Mouse (Mus musculus) right cerebral cortex, adult 18-20 months (tissue): Measurements from ENCODE around the gene Abhd16a.
A peak's percentile ranks its signal among the peaks of the same experiment; 100 is the strongest.

Source experiments
- DNase-seq: peaks from one replicate; pipeline ENCODE4 v3.0.0; 2022; ENCODE audit warnings: mixed read lengths

The Abhd16a gene

GRCm38 (mm10) chr17:35088825-35089644 is at the start of gene Abhd16a:
Gene Abhd16a (plus strand): TSS chr17:35089263.
- DNase-seq = peak; percentile 97

DNA sequence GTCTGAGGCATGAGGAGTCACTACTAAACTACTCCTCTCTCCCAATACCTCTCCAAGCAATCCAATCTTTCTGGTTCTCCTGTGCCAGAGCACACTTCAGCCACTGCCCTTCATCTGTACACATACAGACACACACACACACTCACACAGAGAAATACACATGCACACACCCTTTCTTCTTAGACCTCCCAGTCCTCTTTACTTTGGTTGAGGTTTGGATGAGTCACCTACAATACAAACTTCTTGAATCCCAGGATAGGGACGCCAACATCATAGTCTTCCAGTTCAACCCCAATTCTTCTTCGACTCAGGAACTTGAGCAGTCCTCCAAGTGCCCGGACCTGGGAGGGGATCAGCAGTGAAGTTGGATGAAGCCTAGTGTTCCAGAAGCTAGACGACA is 45.3 kb upstream of the Abhd16a start:
- no peak for DNase-seq

DNA sequence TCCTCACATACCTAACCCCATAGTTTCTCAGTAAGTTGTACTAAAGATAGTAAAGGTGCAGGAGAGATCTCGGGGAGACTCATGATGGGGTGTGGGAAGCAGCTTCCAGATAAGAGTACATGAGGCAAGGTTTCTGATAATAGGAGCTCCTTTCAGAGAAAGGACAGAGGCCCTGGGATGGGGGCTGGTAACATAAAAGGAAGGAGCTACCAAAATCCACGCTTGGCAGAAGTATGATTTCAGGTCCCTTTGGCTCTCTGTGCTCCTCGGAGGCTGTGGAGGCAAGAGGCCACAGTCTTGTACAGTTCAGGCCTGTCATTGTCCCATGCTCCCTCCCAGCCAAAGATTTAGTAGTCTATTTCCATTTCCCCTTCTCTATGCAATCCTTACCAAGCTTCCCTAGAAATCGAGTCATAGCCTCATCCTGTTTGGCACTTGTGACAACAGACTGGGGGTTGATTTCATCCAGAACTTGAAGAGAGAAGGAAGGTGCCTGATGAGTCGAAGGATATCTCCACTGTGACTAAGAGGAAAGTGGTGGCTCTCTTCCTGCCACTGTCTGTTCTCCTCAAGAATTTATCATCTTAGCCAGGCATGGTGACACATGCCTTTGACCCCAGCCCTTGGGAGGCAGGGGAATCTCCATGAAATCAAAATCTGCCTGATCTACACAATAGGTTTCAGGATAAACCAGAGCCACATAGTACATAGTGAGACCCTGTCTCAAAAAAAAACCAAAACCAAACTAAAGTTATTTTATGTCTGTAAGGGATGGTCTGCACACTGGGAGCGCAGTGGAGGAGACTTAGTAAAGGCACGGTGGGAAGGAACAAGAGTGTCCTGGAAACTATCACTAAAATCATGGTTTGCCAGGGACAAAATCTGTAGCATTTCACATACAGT is 43.9 kb upstream of the Abhd16a start:
- DNase-seq = no peak

GRCm38 (mm10) chr17:35045807-35046680 is 43.0 kb upstream of the Abhd16a start:
- DNase-seq = no peak

DNA sequence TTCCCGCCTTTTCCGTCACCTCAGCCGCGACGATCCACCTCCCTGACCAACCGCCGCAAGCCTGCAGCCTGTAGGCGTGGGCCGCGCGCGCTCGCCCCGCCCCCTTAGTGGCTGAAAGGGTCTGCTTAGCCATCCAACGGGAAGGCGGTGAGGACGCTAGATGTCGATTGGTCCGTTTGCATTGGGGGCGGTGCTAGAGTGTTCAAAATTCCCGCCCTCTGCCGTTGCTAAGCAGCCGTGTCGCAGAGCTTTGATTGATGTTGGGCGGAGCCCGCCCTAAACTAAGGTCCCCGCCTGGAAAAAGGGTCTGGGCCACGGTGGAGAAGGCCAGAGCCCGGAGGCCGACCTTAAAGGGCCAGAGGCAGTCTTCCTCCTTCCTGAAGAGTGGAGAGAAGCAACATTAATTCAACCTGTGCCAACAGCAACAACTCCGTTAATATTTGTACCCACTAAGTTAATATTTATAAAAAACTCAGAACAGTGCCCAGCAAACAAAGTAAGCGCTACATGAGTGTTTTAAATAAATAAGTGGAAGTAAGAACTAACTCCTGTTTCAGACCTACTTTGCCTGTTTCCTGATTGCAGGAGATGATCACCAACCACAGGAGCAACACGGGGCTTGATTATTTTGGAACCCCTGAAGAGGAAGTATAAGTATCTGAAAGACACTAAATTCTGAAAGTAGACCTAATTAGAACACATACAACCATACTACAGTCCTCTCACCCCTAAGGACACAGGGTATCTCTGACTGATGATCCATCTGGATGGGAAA is 42.2 kb upstream of the Abhd16a start, which contains the start of gene Msh5:
TSS of gene Msh5 (minus strand) at position 65 of the 775 bp plus-strand sequence.
- peak; percentile 91 for DNase-seq

DNA sequence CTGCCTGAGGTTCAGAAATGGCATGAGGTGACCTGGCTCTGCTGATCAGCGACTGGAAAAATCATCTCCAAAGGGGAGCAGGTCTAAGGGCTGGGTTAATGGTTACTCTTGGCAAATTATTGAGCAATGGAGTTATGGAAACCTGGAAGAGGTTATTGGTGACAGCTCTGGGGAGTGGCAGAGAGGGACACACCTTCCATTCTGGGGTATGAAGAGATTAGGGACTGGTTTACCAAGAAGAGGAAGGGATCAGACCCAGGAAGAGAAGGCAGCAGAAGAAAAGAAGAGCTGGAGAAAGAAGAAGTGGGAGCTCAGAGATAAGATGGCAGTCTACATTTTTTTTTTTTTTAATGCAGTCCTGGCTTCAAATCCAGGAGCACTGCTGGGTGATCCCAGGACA is 41.4 kb upstream of the Abhd16a start:
- no peak for DNase-seq

- no peak for DNase-seq
These were observed 40.7 kb upstream of the Abhd16a start for GRCm38 (mm10) chr17:35048149-35048931.

DNA sequence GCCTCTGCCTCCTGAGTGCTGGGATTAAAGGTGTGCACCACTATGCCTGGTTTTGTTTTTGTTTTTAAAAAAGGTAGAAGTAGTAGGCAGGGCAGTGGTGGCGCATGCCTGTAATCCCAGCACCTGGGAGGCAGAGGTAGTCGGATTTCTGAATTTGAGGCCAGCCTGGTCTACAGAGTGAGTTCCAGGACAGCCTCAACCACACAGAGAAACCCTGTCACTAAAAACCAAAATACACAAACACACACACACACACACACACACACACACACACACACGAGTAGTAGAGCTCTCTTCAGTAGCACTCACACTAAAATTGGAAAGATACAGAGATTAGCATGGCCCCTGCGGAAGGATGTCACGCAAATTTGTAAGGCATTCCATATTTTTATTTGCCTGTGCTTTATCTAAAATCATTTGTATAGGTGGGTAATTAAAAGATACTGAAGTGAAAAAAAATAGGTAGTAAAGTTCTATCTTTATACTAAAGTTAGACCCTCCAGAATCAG is 40.1 kb upstream of the Abhd16a start:
- DNase-seq = no peak

GRCm38 (mm10) chr17:35049561-35050016 is 39.5 kb upstream of the Abhd16a start, which contains the start of gene Clic1:
Gene Clic1 (plus strand): TSS chr17:35049966.
- DNase-seq = no peak

GRCm38 (mm10) chr17:35050126-35050750 is 38.8 kb upstream of the Abhd16a start:
- DNase-seq = no peak

GRCm38 (mm10) chr17:35051156-35052086 is 37.6 kb upstream of the Abhd16a start:
- DNase-seq = no peak

DNA sequence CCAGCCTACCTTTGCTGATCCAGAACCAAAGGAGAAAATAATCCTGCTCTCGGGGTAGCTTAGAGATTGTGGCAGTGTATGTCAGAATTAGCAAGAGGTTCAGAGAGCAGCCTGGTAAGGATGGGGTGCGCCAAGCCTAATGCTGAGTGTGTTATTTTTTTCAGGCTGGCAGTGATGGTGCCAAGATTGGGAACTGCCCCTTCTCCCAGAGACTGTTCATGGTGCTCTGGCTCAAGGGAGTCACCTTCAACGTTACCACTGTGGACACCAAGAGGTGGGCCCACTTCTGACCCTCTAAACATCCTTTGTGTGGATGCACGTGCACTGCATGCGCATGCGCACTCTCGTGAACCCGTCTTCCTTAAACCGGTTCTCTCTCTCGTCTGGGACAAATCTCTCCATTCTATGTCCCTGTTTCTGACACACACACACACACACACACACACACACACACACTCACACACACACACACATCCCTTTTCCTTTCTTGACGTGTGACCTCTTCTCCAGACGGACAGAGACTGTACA is 36.7 kb upstream of the Abhd16a start:
- no peak for DNase-seq

- no peak for DNase-seq
These were observed 33.2 kb upstream of the Abhd16a start for GRCm38 (mm10) chr17:35055691-35056495.

- no peak for DNase-seq
These were observed 32.0 kb upstream of the Abhd16a start for GRCm38 (mm10) chr17:35057090-35057489.

DNA sequence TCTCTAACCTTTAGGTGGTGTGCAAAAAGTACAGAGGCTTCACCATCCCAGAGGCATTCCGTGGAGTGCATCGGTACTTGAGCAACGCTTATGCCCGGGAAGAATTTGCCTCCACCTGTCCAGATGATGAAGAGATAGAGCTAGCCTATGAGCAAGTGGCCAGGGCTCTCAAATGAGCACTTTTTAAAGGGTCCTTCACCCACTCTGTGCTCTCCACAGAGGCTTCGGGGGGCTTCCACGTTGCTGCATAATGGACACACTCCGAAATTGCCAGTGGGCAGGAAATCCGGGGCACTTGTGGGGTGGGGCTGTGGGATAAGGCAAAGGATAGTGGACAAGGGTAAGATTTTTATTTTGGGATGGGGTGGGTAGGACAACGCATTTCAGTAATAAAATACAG is 30.7 kb upstream of the Abhd16a start:
- no peak for DNase-seq

DNA sequence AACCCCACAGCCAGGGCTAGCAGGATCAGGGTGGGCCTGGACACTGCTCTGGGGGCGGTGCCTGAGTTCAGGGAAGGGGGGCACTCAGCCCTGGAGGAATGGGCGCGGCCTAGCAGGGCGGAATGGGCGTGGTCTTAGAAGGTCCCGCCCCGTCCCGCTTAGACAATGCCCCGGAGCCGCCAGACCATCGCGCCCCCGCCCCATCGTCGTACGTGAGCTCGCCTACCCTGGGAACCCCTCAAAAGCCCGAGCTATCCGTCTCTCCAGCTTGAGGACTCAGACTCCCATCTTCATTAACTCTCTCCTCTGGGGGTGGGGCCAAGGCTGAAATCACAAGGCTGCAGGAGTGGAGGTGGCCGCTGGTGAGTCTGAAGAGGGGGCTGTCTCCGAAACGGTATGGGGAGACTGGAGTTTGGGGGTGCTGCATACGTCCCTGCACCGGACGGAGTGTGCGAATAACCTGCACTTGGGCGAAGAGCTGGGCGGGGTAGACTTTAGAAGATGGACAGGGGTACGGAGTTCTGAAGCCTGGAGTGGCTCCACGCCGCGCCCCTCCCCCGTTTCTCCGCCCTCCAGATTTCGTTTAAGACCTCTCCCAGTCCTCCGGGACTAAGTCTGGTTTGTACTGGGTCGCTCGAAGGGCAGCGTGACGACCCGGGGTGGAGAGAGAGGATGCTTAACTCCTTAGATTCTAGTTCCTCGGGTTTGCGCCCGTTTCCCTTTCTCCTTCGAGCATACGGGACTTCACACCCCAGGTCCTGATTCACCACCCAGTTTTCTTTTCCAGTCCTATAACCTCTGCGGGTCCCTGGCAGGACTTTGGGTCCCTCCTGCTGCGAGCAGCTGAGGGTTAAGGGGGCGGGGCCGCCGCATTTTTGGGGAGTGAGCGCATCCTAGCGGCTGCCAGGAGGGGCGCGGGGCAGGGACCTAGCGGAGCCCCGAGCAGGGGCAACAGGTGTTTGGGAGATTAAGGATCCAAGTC is 29.9 kb upstream of the Abhd16a start, which contains the start of gene Ddah2:
TSS of gene Ddah2 (plus strand) at position 125 of the 982 bp plus-strand sequence.
- DNase-seq = peak; percentile 61
